Mouse (Mus musculus) ovary, postnatal 14 days (tissue): ENCODE measurements around the gene Epm2a.
A peak's percentile ranks its signal among the peaks of the same experiment; 100 is the strongest.
"Not testable (repeated sequence)": the region's sequence is repeated elsewhere in the genome, so short reads cannot be mapped to it uniquely, and the experiment has no call there.

Experiments used
- DNase-seq: peaks from one replicate; pipeline ENCODE4 v3.0.0; 2022; ENCODE audit warnings: low spot score

Gene Epm2a

GRCm38 (mm10) chr10:11343205-11344141 lies at the start of gene Epm2a:
Epm2a (plus strand) TSS chr10:11343404.
- DNase-seq: peak; percentile 64

- no peak for DNase-seq
These were observed 44.8 kb upstream of the Epm2a start for GRCm38 (mm10) chr10:11298418-11298817.

- DNase-seq: no peak
These were observed 37.7 kb upstream of the Epm2a start for GRCm38 (mm10) chr10:11305365-11306053.

GRCm38 (mm10) chr10:11306054-11306367 lies 37.2 kb upstream of the Epm2a start:
- DNase-seq: no peak

- no peak for DNase-seq
These were observed 33.3 kb upstream of the Epm2a start for GRCm38 (mm10) chr10:11309866-11310265.

GRCm38 (mm10) chr10:11310481-11310880 lies 32.7 kb upstream of the Epm2a start:
- no peak for DNase-seq

GRCm38 (mm10) chr10:11317856-11318454 lies 25.2 kb upstream of the Epm2a start:
- not testable (repeated sequence) for DNase-seq

GRCm38 (mm10) chr10:11319446-11319970 lies 23.7 kb upstream of the Epm2a start:
- no peak for DNase-seq

- no peak for DNase-seq
These were observed 20.9 kb upstream of the Epm2a start for GRCm38 (mm10) chr10:11322316-11322715.

GRCm38 (mm10) chr10:11323202-11323898 lies 19.9 kb upstream of the Epm2a start:
- DNase-seq: no peak

- DNase-seq: no peak
These were observed 16.7 kb upstream of the Epm2a start for GRCm38 (mm10) chr10:11326526-11326925.

- DNase-seq: no peak
These were observed 1.6 kb downstream of the Epm2a start for GRCm38 (mm10) chr10:11344536-11345468.

GRCm38 (mm10) chr10:11350243-11350974 lies 7.2 kb downstream of the Epm2a start:
- DNase-seq: not testable (repeated sequence)

- no peak for DNase-seq
These were observed 11.4 kb downstream of the Epm2a start for GRCm38 (mm10) chr10:11354609-11355008.

GRCm38 (mm10) chr10:11361985-11362692 lies 18.9 kb downstream of the Epm2a start:
- peak; percentile 33 for DNase-seq

- no peak for DNase-seq
These were observed 19.8 kb downstream of the Epm2a start for GRCm38 (mm10) chr10:11362896-11363487.

- no peak for DNase-seq
These were observed 38.1 kb downstream of the Epm2a start for GRCm38 (mm10) chr10:11381302-11381701.

- DNase-seq: no peak
These were observed 67.7 kb downstream of the Epm2a start for GRCm38 (mm10) chr10:11410926-11411325.

- DNase-seq: no peak
These were observed 76.9 kb downstream of the Epm2a start for GRCm38 (mm10) chr10:11420071-11420470.
